Mouse (Mus musculus) G1E (cell line): ENCODE data around the gene Mfsd12.

Experiments used
- CTCF ChIP-seq: IDR thresholded peaks from 2 replicates; pipeline ENCODE4 v1.5.1; 2012; ENCODE audit warnings: low read depth, low read length, inconsistent platforms, mixed read lengths
- TAL1 ChIP-seq: conservative IDR thresholded peaks from 2 replicates; pipeline ENCODE4 v1.6.1; 2012; ENCODE audit warnings: low read depth, low read length, inconsistent platforms, mixed read lengths

DNA sequence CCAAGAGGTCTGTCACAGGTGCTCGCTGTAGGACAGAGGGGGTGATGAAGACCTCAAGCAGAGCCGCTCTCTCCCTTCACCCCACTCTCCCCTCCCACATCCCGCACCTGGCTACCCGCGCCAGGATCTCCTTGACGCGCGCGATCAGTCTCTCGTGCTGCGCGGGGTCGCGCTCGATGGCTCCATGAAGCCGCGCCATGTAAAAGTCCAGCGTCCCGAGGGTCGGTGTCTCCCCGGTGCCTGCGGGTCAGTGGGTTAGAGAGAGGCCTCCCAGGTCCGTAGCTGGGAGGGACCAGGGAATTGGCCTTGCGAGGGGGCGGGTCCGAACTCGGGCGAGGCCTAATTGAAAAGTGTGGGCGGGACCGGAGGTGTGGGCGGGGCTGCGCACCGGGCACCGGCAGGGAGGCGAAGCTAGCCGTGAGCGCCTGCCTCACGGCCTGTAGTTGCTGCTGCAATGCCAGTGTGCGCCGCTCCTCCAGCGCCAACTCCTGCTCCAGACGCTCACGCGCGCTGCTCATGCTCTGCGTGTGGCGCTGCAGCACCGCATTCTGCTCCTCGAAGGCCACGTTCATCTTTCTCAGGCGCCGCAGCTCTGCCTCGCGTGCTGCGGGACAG lies 10.7 kb upstream of the Mfsd12 start:
- TF ChIP-seq CTCF (no peak), TAL1 (no peak)
